Mouse (Mus musculus): ENCODE measurements around the gene Slc25a12.

DNA sequence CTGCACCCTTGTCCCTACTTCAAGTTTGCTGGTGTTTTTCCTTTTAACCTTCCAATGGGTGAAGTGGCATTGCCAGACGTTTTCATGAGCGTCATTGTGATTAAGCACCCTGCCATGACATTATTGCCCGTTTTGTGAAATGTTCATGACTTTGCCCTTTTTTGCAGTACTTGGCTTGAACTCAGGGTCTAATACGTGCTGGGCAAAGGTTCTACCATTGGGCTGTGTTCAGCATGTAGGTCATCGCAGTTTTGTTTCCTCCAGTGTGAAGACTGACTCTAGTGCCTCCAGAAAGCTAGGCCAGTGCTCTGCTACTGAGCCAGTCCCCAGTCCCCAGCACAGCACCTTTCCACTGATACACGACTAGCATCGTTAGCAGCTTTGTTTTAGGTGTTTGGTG is 111.0 kb downstream of the Slc25a12 start:
- TF ChIP-seq POLR2A (IDR thresholded peaks at IDR 0.05; ENCODE audit: extremely low read depth, insufficient read depth, low read length) (no peak), CTCF (IDR thresholded peaks at IDR 0.05; ENCODE audit: low read depth, low read length) (no peak)
